In the genomic region with DNA sequence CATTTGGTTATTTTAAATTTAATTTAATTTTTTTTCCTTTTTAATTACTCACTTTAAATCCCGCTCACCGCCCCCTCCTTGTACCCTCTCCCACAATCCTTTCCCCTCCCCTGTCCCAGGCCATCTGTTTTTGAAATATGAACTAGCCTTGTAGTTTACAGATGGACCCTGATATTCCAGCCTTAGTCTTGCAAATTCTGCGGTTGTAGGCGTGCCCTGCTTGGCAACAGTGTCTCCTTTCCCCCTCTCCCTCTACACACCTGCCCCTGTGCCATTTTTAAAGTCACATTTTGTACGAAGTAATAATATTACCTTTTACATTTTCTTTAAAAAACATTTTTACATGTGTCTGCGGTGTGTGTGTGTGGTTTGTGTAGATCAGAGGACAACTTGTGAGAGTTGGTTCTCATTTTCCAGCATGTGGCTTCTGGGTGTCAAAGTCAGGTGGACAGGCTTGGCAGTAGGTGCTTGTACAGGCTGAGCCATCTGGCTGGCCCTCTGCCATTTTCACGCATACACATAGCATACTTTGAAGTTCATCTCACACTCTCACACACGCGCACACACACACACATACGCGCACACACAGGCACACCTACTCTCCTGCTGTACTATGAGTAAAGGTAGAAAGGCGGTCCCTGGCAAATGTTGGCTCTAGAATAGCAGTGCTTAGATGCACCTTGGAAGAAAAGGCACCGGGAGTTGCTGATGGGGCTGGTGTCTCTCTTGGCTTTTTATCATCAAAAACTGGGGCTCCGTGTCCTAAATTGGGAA, we compare ENCODE assay signal across 8 mouse cellular contexts. TPM values are rescaled to one million over a fixed set of nuclear protein-coding genes. Genes with fewer than 3 reads are reported as not detected.
DNase-seq lines count a peak whose midpoint lies in the region; ATAC-seq and TF ChIP-seq lines count a peak whose summit lies in the region.

No protein-coding gene starts in this region.

- H3K4me1 ChIP-seq in neural tube, embryonic 11.5 days (ENCODE audit: control insufficient read depth, insufficient read depth, low read length) = peaks cover 5% of the 10 kb centered on the region; the same call in 1 of the 2 replicates
- peaks cover 8% of the 10 kb centered on the region; the same call in 1 of the 2 replicates for H3K4me1 ChIP-seq in intestine, embryonic 16.5 days (ENCODE audit: control insufficient read depth, insufficient read depth, low read length)

- peak overlapping the region; percentile 51 for H3K4me3 ChIP-seq in neural tube, embryonic 11.5 days (ENCODE audit: low read depth, low read length)
- peak overlapping the region; percentile 58 for H3K4me3 ChIP-seq in intestine, embryonic 16.5 days (ENCODE audit: low read length)
- no peak overlapping the region for H3K4me3 ChIP-seq in myocyte

- ATAC-seq in cerebellum, adult (ENCODE audit: insufficient number of reproducible peaks, low FRiP score, low TSS enrichment) = no peak
- peak; percentile 33; the same call in 1 of the 2 replicates for ATAC-seq in neural tube, embryonic 11.5 days (ENCODE audit: insufficient read depth, low FRiP score, low TSS enrichment)
- ATAC-seq in intestine, embryonic 16.5 days = no peak

- H3K79me2 ChIP-seq in myocyte (ENCODE audit: control insufficient read depth, insufficient read depth) = no peaks in the 10 kb centered on the region

- no peaks in the 10 kb centered on the region for H3K9me3 ChIP-seq in neural tube, embryonic 11.5 days (ENCODE audit: control insufficient read depth, low read length)
- H3K9me3 ChIP-seq in intestine, embryonic 16.5 days (ENCODE audit: control insufficient read depth, low read length) = no peaks in the 10 kb centered on the region

- H3K27me3 ChIP-seq in neural tube, embryonic 11.5 days (ENCODE audit: control insufficient read depth, insufficient read depth, low read length) = peaks cover 6% of the 10 kb centered on the region; the same call in 1 of the 2 replicates
- peaks cover 2% of the 10 kb centered on the region; the same call in 1 of the 2 replicates for H3K27me3 ChIP-seq in intestine, embryonic 16.5 days (replicated peaks; ENCODE audit: control insufficient read depth, insufficient read depth, low read length)
- H3K27me3 ChIP-seq in myocyte (ENCODE audit: control insufficient read depth, insufficient read depth, insufficient read length) = peaks cover 43% of the 10 kb centered on the region

- H3ac ChIP-seq in myocyte (ENCODE audit: control insufficient read depth, insufficient read length) = peak overlapping the region; percentile 1

- no peak overlapping the region for H3K27ac ChIP-seq in neural tube, embryonic 11.5 days (ENCODE audit: low read depth, low read length)
- H3K27ac ChIP-seq in intestine, embryonic 16.5 days (ENCODE audit: low read length) = no peak overlapping the region

- no peaks in the 10 kb centered on the region for H3K36me3 ChIP-seq in neural tube, embryonic 11.5 days (ENCODE audit: control insufficient read depth, insufficient read depth, low read length)
- H3K36me3 ChIP-seq in intestine, embryonic 16.5 days (ENCODE audit: control insufficient read depth, insufficient read depth, low read length) = no peaks in the 10 kb centered on the region
- H3K36me3 ChIP-seq in myocyte (ENCODE audit: control insufficient read depth, insufficient read depth) = no peaks in the 10 kb centered on the region

- WGBS in neural tube, embryonic 11.5 days = 60% methylated on average over 14 of the region's 14 CpGs
- WGBS in intestine, embryonic 16.5 days = 66% methylated on average over 14 of the region's 14 CpGs

- H3K9ac ChIP-seq in neural tube, embryonic 11.5 days (ENCODE audit: low read length) = peak overlapping the region; percentile 87
- H3K9ac ChIP-seq in intestine, embryonic 16.5 days (ENCODE audit: low read depth, low read length) = peak overlapping the region; percentile 78; the same call in 1 of the 2 replicates

- peak overlapping the region; percentile 95 for H3K4me2 ChIP-seq in neural tube, embryonic 11.5 days (ENCODE audit: low read depth)
- H3K4me2 ChIP-seq in intestine, embryonic 16.5 days (ENCODE audit: low read depth, low read length) = peak overlapping the region; percentile 95
- peak overlapping the region; percentile 58 for H3K4me2 ChIP-seq in myocyte (ENCODE audit: low read depth)

- TF ChIP-seq POLR2A in myocyte (IDR thresholded peaks at IDR 0.05; ENCODE audit: insufficient read length, low read depth) = no peak

- DNase-seq in cerebellum, adult 11-12 months = peak; percentile 74
- DNase-seq in neural tube, embryonic 11.5 days (ENCODE audit: low spot score) = no peak
- DNase-seq in neural tube, embryonic 10.5 days (ENCODE audit: extremely low spot score, low spot score) = no peak
- DNase-seq in urinary bladder, postnatal 36 days (ENCODE audit: low spot score in 2 of 2) = no peak
- DNase-seq in kidney, postnatal 10 days = no peak

TF ChIP-seq in myocyte, 11 proteins besides CTCF, POLR2A, EP300 and RAD21:
- no peak for TF ChIP-seq USF1 (IDR thresholded peaks at IDR 0.05; ENCODE audit: low read depth)
- no peak for TF ChIP-seq CEBPB (IDR thresholded peaks at IDR 0.05; ENCODE audit: insufficient read depth, poor library complexity, severe bottlenecking)
- TF ChIP-seq POLR2AphosphoS2 (IDR thresholded peaks at IDR 0.05; ENCODE audit: insufficient read length, low read depth) = no peak
- TF ChIP-seq SRF (IDR thresholded peaks at IDR 0.05; ENCODE audit: control insufficient read depth, insufficient read length, low read depth) = no peak
- no peak for TF ChIP-seq MYOD1 (IDR thresholded peaks at IDR 0.05; ENCODE audit: control insufficient read depth in 1 of 3, insufficient read length in 2 of 3, low read depth in 2 of 3)
- no peak for TF ChIP-seq TCF12 (IDR thresholded peaks at IDR 0.05; ENCODE audit: insufficient read depth, poor library complexity, severe bottlenecking)
- no peak for TF ChIP-seq REST (IDR thresholded peaks at IDR 0.05; ENCODE audit: insufficient read depth, insufficient read length)
- no peak for TF ChIP-seq MYOG (IDR thresholded peaks at IDR 0.05; ENCODE audit: control insufficient read depth in 1 of 3, insufficient read depth in 1 of 3, insufficient read length in 2 of 3, low read depth in 2 of 3)
- no peak for TF ChIP-seq E2F4 (IDR thresholded peaks at IDR 0.05; ENCODE audit: insufficient read depth)
- TF ChIP-seq MAX (IDR thresholded peaks at IDR 0.05; ENCODE audit: low read depth) = no peak
- TF ChIP-seq TCF3 (IDR thresholded peaks at IDR 0.05; ENCODE audit: insufficient read length, low read depth) = no peak

RNA-seq across cellular contexts. Expression of gene Snx20, which starts 7.7 kb away (rescaled TPM):
- 0.85 and 1.1 TPM in 2 replicates for polyA plus RNA-seq in neural tube, embryonic 11.5 days (2014; fragmentation: Nextera tagmentation; extraction: Ambion mirVana)
- 2.7 and 8.0 TPM in 2 replicates for polyA plus RNA-seq in intestine, embryonic 16.5 days (2015; fragmentation: Nextera tagmentation; extraction: Ambion mirVana)
- polyA plus RNA-seq in myocyte (2012; fragmentation: generic; extraction: Trizol) = 0.07 TPM

RNA-seq across cellular contexts. Expression of gene Nod2, which starts 18.9 kb away (rescaled TPM):
- 0.08 and 0.14 TPM in 2 replicates for polyA plus RNA-seq in neural tube, embryonic 11.5 days (2014; fragmentation: Nextera tagmentation; extraction: Ambion mirVana)
- polyA plus RNA-seq in intestine, embryonic 16.5 days (2015; fragmentation: Nextera tagmentation; extraction: Ambion mirVana) = 0.31 and 0.32 TPM in 2 replicates
- 1.6 TPM for polyA plus RNA-seq in myocyte (2012; fragmentation: generic; extraction: Trizol)
